Mouse (Mus musculus): ENCODE data around the gene Gm13420.
A peak's percentile ranks its signal among the peaks of the same experiment; 100 is the strongest.
"Not testable (repeated sequence)": the region's sequence is repeated elsewhere in the genome, so short reads cannot be mapped to it uniquely, and the experiment has no call there.

The Gm13420 gene

GRCm38 (mm10) chr2:29751497-29751896, at the start of gene Gm13420:
Gene Gm13420, minus strand, starts transcription at chr2:29751685.
- no peak for DNase-seq (ENCODE audit: low read depth, low spot score)

DNA sequence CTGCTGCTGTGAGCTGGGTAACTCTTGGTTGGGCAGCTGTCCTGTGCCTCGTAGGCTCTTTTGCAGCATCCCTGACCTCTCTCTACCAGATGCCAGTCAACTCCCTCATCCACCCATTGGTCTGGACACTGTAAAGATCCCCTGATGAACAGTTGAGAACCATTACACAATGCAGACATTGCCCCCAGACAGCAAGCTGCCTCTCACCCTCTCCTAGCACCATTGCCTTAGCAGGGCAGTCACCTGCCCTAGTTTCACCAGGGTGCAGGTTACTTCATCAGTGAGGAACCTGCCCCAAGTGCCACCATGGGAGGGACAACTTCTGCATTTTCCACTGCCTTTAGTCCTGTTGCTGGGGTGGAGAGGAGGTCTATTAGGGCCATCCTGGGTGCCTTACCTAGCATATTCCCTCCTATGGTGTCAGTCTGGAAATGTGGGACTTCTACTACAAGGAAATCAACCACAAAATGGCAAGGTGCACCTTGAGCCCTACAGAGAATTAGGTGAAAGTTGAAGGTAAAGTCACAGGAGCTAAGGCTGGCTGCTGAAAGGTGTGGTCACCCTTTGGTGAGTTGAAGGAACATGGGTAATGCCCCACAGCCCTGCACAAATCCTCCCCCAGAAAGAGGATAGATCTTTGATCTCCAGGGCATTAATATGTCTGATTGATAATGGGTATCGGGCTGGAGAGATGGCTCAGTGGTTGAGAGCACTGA, 41.4 kb upstream of the Gm13420 start:
- DNase-seq (ENCODE audit: low read depth, low spot score): no peak

DNA sequence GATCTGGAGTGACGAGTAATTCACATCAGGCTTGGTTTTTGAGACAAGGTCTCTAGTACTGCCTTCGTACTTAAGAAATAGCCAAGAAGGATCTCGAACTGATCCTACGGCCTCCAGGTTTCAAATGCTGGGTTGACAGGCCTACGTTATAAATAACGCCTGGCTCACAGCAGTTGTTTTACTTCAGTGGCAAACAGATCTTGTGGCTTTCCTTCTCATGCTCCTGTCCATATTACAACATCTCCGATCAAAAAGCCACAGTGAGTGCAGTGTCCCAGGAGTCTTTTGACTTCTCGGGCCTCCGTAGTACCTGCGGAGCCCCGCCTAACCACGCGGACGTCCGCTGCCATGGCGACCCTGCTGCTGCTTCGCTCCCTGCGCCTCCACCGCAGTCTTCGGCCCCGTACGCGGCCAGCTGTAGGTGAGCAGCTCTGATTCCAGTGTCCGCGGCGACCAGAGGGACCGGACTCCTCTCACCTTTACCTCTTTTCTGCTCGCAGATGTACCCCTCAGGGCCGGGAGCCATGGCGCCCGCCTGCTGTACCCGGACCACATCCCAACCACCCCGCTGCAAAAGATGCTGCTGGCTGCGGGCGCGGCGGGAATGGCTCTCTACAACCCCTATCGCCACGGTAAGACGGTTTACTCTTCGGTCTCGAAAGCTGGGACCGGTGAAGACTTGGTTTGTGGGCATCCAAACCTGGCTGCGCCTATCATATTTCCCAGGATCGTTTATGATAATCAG, 36.6 kb upstream of the Gm13420 start, which contains the start of gene Trub2:
Gene Trub2, minus strand, starts transcription at position 566 of the 745 bp plus-strand sequence.
- peak; percentile 91 for DNase-seq (ENCODE audit: low read depth, low spot score)

DNA sequence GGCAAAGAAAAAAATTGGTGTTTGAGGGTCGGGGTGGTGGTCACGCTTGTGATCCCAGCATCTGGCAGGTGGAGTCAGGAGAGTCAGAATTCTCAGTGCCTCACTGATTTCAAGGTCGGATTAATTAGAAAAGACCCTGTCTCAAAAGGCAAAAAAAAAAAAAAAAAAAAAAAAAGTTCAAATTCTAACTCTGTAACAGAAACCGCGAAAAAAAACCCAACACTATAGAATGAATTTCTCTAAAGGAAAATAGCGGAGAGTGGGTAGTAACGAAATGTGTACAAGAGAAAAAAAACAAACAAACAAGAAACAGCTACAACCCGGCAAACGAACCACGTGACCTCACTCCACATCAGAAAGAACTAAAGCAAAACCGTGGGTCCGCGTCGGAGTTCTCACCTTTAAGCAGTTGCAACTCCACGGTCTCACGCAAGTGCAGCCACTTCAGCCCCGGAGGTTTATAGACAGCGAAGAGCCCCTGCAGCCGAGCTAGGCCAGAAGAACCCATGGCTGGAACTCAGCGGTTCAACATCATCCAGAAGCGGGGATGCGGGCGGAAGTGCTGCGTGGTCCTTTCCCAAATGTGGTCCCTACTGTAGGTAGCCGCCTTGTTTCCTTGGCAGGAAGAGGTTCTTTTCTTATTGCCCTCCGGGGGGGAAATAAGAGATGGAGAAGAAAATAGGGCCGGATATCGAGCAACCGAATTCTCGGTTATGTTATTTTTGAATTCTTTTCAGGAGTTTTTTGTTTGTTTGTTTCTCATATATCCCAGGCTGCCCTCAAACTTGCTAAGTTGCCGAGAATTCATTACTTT, 35.8 kb upstream of the Gm13420 start, which contains the start of gene Coq4:
Gene Coq4, plus strand, starts transcription at position 390 of the 814 bp plus-strand sequence.
- DNase-seq (ENCODE audit: low read depth, low spot score): peak; percentile 98

GRCm38 (mm10) chr2:29784290-29784689, 32.8 kb upstream of the Gm13420 start:
- no peak for DNase-seq (ENCODE audit: low read depth, low spot score)

DNA sequence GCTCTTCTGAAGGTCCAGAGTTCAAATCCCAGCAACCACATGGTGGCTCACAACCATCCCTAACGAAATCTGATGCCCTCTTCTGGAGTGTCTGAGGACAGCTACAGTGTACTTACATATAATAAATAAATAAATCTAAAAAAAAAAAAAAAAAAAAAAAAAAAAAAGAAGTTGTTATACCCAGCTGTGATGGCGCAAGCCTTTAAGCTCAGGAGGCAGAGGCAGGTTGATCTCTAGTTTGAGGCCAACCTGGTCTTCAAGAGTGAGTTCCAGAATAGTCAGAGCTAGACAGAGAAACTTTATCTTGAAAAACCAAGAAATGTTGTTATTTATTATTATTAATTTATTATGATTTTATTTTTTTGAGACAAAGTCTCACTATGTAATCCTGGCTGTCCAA, 29.8 kb upstream of the Gm13420 start:
- not testable (repeated sequence) for DNase-seq (ENCODE audit: low read depth, low spot score)

DNA sequence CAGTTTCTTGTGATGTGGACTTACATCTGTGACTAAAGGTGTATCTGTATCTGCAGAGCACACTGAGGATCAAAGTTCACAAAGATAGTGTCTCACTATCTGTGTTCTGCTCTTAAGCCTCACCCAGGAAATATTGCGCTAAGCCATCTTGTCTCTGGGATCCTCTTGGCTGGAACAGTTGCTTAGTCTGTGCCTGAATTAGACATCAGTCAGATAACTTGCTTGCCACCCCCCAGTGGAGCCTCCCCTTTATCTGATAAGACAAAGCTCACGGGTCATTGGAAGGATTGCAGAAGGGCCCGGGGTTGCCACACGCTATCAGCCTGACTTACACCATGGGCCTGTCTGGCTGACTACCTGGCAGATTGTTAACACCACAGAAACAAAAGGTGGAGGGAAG, 21.8 kb upstream of the Gm13420 start:
- DNase-seq (ENCODE audit: low read depth, low spot score): no peak

DNA sequence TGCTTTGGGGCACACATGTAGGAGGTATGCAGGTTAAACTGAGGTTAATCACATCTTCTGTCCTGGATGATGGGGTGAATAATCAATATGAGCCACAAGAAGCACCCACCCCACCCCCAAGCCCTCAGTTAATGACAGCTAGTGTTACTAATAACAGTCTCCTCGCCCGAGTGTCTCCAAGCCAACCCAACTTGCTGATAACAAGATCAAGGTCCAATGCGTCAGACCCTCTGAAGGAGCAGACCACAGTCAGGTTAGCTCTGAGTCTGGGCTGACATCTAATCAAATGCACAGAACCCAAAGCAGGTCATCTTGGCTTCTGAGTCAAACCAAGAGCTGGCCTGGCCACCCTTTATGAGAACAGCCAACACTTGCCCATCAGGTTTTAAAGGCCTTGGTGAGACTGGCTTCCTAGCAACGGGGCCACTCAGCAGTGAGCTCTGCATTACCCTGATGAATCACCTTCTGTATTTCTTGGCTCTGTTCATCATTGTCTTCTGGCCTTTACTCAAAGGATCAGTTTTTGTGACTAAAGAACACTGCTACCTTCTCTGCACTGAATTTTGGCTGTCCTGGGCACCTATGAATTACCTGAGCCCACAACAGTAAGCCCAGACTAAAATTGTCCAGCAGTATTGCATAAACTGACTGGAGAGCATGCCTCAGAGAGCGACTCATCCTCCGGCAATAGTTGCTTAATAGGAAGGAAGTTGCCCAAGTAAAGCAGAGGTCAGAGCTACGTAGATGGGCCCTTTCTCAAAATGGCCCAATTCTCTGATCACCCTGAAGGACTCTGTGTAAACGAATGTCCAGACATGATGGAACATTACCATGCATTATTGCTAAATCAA, 20.4 kb upstream of the Gm13420 start:
- DNase-seq (ENCODE audit: low read depth, low spot score): no peak

DNA sequence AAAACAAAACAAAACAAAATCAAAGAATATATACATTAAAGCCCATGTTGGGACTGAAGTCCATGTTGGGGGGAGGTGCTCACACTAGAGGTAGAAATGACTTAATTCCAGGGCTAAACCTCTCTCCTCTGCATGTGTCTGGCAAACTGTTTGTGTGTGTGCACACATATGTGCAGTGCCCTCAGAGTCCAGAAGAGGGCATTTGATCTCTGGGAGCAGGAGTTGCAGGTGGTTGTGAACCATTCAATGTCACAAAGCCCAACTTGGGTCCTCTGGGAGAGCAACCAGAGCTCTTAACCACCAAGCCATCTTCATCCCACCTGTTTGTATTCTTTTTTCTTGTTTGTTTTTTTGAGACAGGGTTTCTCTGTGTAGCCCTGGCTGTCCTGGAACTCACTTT, 18.7 kb upstream of the Gm13420 start:
- peak; percentile 84 for DNase-seq (ENCODE audit: low read depth, low spot score)

DNA sequence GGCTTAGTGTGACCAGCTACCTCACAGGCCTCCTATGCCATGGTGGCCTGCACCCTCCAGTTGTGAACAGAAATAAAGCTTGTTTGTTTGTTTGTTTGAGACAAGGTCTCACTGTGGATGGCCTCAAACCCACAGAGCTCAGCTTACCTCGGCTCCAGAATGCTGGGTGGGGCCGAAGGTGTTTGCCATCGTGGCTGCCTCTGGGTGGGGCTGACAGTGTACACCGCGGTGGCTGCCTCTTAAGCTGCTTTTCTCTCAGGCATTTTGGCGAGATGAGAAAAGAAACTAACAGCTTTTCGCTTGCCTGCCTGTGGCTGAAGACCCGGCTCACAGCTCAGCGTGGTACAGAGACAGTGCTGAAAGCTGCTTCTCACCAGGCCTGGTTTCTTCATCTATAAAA, 17.4 kb upstream of the Gm13420 start:
- DNase-seq (ENCODE audit: low read depth, low spot score): no peak

- no peak for DNase-seq (ENCODE audit: low read depth, low spot score)
Observed at GRCm38 (mm10) chr2:29767976-29768709, 16.7 kb upstream of the Gm13420 start.

DNA sequence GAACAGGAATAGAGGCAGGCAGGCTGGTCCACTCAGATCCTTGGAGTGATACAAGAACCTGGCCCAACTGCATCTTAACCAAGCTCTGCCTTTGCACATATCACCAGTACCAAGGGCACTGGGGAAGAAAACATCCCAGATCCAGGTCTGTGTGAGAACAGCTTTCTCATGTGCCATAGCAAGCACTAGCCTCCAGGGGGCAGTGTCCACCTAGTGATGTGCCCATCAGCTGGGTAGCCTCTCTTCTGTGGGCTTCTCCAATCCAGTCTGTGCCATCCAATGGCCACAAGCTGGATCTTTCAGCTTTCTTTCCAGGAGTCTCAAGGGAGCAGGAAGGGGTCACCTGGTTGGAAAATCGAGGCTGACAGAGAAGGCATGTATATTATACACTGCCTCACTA, 13.3 kb upstream of the Gm13420 start:
- peak; percentile 62 for DNase-seq (ENCODE audit: low read depth, low spot score)

DNA sequence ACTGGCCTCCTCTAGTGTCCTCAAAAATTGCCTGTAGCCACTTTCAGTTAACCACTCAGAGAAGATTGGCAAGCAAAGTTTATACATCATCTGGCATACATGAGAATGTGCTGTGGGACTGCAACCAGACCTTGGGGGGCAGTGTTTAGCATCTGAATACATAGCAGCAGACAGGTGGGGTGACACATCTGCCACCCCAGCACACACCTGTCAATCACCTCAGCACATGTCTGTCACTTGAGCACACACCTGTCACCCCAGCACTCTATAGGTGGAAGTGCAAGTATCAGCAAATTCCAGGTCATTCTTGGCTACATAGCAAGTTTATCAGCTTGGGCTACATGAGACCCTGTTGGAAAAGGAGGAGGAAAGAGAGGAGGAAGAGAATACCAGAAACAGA, 4.2 kb upstream of the Gm13420 start:
- no peak for DNase-seq (ENCODE audit: low read depth, low spot score)

GRCm38 (mm10) chr2:29752397-29752796, 912 bp upstream of the Gm13420 start:
- peak; percentile 57 for DNase-seq (ENCODE audit: low read depth, low spot score)

GRCm38 (mm10) chr2:29748499-29748898, 3.0 kb downstream of the Gm13420 start:
- DNase-seq (ENCODE audit: low read depth, low spot score): peak; percentile 52

- peak; percentile 61 for DNase-seq (ENCODE audit: low read depth, low spot score)
Observed at GRCm38 (mm10) chr2:29747852-29748251, 3.6 kb downstream of the Gm13420 start.

- no peak for DNase-seq (ENCODE audit: low read depth, low spot score)
Observed at GRCm38 (mm10) chr2:29747188-29747782, 4.2 kb downstream of the Gm13420 start.

- peak; percentile 63 for DNase-seq (ENCODE audit: low read depth, low spot score)
Observed at GRCm38 (mm10) chr2:29744256-29744655, 7.2 kb downstream of the Gm13420 start.

- no peak for DNase-seq (ENCODE audit: low read depth, low spot score)
Observed at GRCm38 (mm10) chr2:29741207-29741606, 10.3 kb downstream of the Gm13420 start.

DNA sequence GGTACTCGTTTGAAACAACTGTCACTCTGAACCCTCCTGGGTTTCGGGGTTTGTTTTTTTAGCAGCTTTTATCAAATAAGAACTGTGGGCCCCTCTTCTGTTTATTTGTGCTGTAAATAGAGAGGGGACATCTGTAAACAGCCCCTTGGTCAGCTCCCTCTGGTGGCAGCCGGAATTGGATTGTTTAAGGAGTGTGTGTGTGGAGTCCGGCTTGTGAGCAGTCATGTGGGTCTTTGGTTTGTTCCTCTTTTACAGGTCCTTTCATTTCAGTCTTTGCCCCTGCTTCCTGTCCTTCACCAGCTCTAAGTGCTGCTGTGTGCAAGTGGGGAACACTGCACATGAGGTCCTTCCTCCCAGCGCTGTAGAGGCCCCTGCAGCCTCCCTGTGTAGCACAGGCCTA, 12.1 kb downstream of the Gm13420 start:
- DNase-seq (ENCODE audit: low read depth, low spot score): no peak
